Comparison of ENCODE assay signal across 10 mouse cellular contexts in genomic region chr6:51636019-51636568, GRCm38 (mm10).
DNase-seq lines count a peak whose midpoint lies in the region; ATAC-seq lines count a peak whose summit lies in the region.
"Had no signal": no experiment of that assay in that cellular context is flagged by ENCODE, and none has a peak within 500 bp of the region (broad histone marks: within the 10 kb centered on the region; RNA-seq: fewer than 3 reads in every experiment).

No protein-coding gene starts in this region.

- no peaks in the 10 kb centered on the region for H3K27me3 ChIP-seq in midbrain, embryonic 10.5 days (ENCODE audit: low read depth, poor library complexity, severe bottlenecking)
- H3K27me3 ChIP-seq in midbrain, embryonic 15.5 days (replicated peaks), result no peaks in the 10 kb centered on the region
- H3K27me3 ChIP-seq: heart, embryonic 15.5 days had no signal

- no peaks in the 10 kb centered on the region for H3K36me3 ChIP-seq in midbrain, embryonic 10.5 days
- H3K36me3 ChIP-seq in midbrain, embryonic 15.5 days (replicated peaks), result no peaks in the 10 kb centered on the region
- H3K36me3 ChIP-seq: heart, embryonic 15.5 days had no signal

- H3K4me3 ChIP-seq in midbrain, embryonic 10.5 days, result no peak overlapping the region
- H3K4me3 ChIP-seq in midbrain, embryonic 15.5 days, result no peak overlapping the region
- H3K4me3 ChIP-seq: heart, embryonic 15.5 days had no signal

- ATAC-seq in midbrain, embryonic 15.5 days (replicated peaks), result no peak
- no peak for ATAC-seq in activated CD4-positive, CD25-positive, alpha-beta regulatory T cell, adult 4 months

- no peaks in the 10 kb centered on the region for H3K9me3 ChIP-seq in midbrain, embryonic 10.5 days (replicated peaks)
- no peaks in the 10 kb centered on the region for H3K9me3 ChIP-seq in midbrain, embryonic 15.5 days
- H3K9me3 ChIP-seq: heart, embryonic 15.5 days had no signal

- 82% methylated on average over 11 of the region's 11 CpGs for WGBS in midbrain, embryonic 10.5 days
- WGBS in midbrain, embryonic 15.5 days, result 69% methylated on average over 11 of the region's 11 CpGs

- peaks cover 5% of the 10 kb centered on the region; the same call in 1 of the 2 replicates for H3K4me1 ChIP-seq in midbrain, embryonic 10.5 days
- peaks cover 7% of the 10 kb centered on the region; the same call in 1 of the 2 replicates for H3K4me1 ChIP-seq in midbrain, embryonic 15.5 days

- intact Hi-C loops in left cerebral cortex, postnatal 25 days (cut with DNase I), result no loop called here

- H3K9ac ChIP-seq in midbrain, embryonic 15.5 days, result no peak overlapping the region
- H3K9ac ChIP-seq: heart, embryonic 15.5 days had no signal

- 0 out of 2 replicates have a peak overlapping the region, but pooled peaks have one; percentile 23 for H3K27ac ChIP-seq in midbrain, embryonic 10.5 days (replicated peaks)
- H3K27ac ChIP-seq in midbrain, embryonic 15.5 days, result no peak overlapping the region
- H3K27ac ChIP-seq: heart, embryonic 15.5 days had no signal

- no peak overlapping the region for H3K4me2 ChIP-seq in midbrain, embryonic 15.5 days
- H3K4me2 ChIP-seq: heart, embryonic 15.5 days had no signal

- no peak for DNase-seq in midbrain, embryonic 10.5 days (ENCODE audit: low spot score)
- peak; percentile 4 for DNase-seq in induced T-regulatory cell, adult 2 months (ENCODE audit: low read depth)
- DNase-seq in lung, postnatal 14 days, result peak; percentile 32
- peak; percentile 34 for DNase-seq in thymus, postnatal 14 days
- DNase-seq in adrenal gland, postnatal 25 days, result no peak
- DNase-seq in left cerebral cortex, postnatal 25 days (ENCODE audit: low spot score in 2 of 2), result no peak
- DNase-seq: cerebellum, adult 2 months had no signal

Comparison
In these comparisons a context has a peak if more than half of its experiments do, and no peak if none do; other contexts are left out.
1. DNase-seq: peak in induced T-regulatory cell, adult 2 months (single experiment), lung, postnatal 14 days (single experiment) and thymus, postnatal 14 days (single experiment); none in midbrain, embryonic 10.5 days (single experiment), adrenal gland, postnatal 25 days (single experiment) and left cerebral cortex, postnatal 25 days (0 of 2).